Mouse (Mus musculus) thymus, postnatal 0 days (tissue): ENCODE results near the gene Gcgr. TPM values are rescaled to one million over a fixed set of nuclear protein-coding genes. Genes with fewer than 3 reads are reported as not detected.

Experiments used
- DNase-seq: peaks from one replicate; pipeline ENCODE4 v3.0.0-alpha.2; 2015; ENCODE audit warnings: low spot score
- polyA plus RNA-seq: library from polyadenylated mRNA; unstranded; fragments of >200 nt; fragmentation: Nextera tagmentation; extraction: Ambion mirVana; gene quantifications from 2 replicates; pipeline ENCODE4 v1.2.1, GENCODE M21; 2015

The Gcgr gene
- polyA plus RNA-seq, 1 experiment from 2014 or later, result 0.18 TPM

- DNase-seq, result no peak
These were observed 37.8 kb downstream of the Gcgr start for GRCm38 (mm10) chr11:120568324-120568723.

- no peak for DNase-seq
These were observed 40.6 kb downstream of the Gcgr start for GRCm38 (mm10) chr11:120571122-120571521.

- DNase-seq, result no peak
These were observed 41.4 kb downstream of the Gcgr start for GRCm38 (mm10) chr11:120571754-120572416.

GRCm38 (mm10) chr11:120572417-120572751, 41.9 kb downstream of the Gcgr start:
- DNase-seq, result no peak

- peak; percentile 99 for DNase-seq
These were observed 42.5 kb downstream of the Gcgr start, which contains the start of gene P4hb for GRCm38 (mm10) chr11:120572752-120573584. P4hb (minus strand) TSS chr11:120573253.

GRCm38 (mm10) chr11:120573585-120574277, 43.2 kb downstream of the Gcgr start:
- no peak for DNase-seq

GRCm38 (mm10) chr11:120574278-120574600, 43.7 kb downstream of the Gcgr start:
- DNase-seq, result no peak

- no peak for DNase-seq
These were observed 44.5 kb downstream of the Gcgr start for GRCm38 (mm10) chr11:120575046-120575445.

GRCm38 (mm10) chr11:120575940-120576339, 45.4 kb downstream of the Gcgr start:
- DNase-seq, result no peak

GRCm38 (mm10) chr11:120576365-120576981, 46.0 kb downstream of the Gcgr start:
- DNase-seq, result no peak

GRCm38 (mm10) chr11:120577211-120578023, 46.9 kb downstream of the Gcgr start:
- peak; percentile 56 for DNase-seq

- no peak for DNase-seq
These were observed 47.7 kb downstream of the Gcgr start for GRCm38 (mm10) chr11:120578024-120578693.

GRCm38 (mm10) chr11:120578694-120579243, 48.3 kb downstream of the Gcgr start:
- no peak for DNase-seq

GRCm38 (mm10) chr11:120579316-120580107, 49.0 kb downstream of the Gcgr start:
- peak; percentile 85 for DNase-seq

GRCm38 (mm10) chr11:120580190-120580589, 49.7 kb downstream of the Gcgr start:
- no peak for DNase-seq

- peak; percentile 42 for DNase-seq
These were observed 50.4 kb downstream of the Gcgr start for GRCm38 (mm10) chr11:120580871-120581331.

- peak; percentile 89 for DNase-seq
These were observed 51.2 kb downstream of the Gcgr start, which contains the start of gene Arhgdia for GRCm38 (mm10) chr11:120581490-120582267. Arhgdia (minus strand) TSS chr11:120581624.
